Mouse (Mus musculus) lung, adult 2 months (tissue): ENCODE measurements around the gene C5ar2.

Experiments used
- CTCF ChIP-seq: fragments of 200-500 bp; IDR thresholded peaks from 2 replicates; pipeline ENCODE4 v1.5.1; 2011; ENCODE audit warnings: mild to moderate bottlenecking, low read length, control low read depth; ENCODE audit not compliant: insufficient read depth
- POLR2A ChIP-seq: fragments of 200-500 bp; IDR thresholded peaks from 2 replicates; pipeline ENCODE4 v1.6.1; 2011; ENCODE audit warnings: low read depth, mild to moderate bottlenecking, control low read depth, low read length, borderline replicate concordance; ENCODE audit errors: extremely low read depth

DNA sequence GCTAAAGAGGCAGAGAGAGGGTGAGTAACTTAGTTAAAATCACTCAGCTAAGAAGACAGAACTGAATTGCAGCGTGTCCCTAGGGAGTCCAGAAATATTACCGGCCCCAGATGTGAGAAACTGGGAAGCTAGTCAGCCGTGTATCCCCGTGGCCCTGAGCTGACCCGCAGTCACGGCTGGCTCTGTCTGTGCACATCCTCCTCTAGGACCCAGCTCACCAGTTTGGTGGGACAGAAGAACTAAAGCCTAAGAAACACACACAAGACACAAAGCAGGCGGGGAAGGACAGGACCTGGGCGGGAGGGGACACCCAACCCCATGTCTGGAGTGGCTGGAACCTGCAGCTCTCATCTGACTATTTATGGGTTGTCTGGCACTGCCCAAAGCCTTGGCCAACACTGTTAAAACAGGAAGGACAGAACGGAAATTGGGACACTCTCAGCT is 4.4 kb downstream of the C5ar2 start:
- TF ChIP-seq POLR2A (no peak), CTCF (no peak)
